Mouse (Mus musculus) embryonic stem cell, embryonic (primary cell): ENCODE measurements around the gene Slc30a7.

Experiments
- CTCF ChIA-PET, 4 experiments: fragments of 300-600 bp in 2 of 4; fragments of 350-600 bp in 2 of 4; sonication (Branson Sonifier 250); formaldehyde crosslinking; loops; one replicate each; lab custom pipeline; 2022; ENCODE audit warnings: inconsistent platforms in 2 of 4; lab: Charles Lee
- POLR2A ChIA-PET, 4 experiments: fragments of 300-600 bp in 2 of 4; fragments of 350-600 bp in 2 of 4; sonication (Branson Sonifier 250); formaldehyde crosslinking; loops; one replicate each; lab custom pipeline; 2022; ENCODE audit warnings: antibody characterized with exemption in 4 of 4, inconsistent platforms in 1 of 4; lab: Charles Lee

Gene Slc30a7

GRCm38 (mm10) chr3:116007941-116008440 lies 785 bp upstream of the Slc30a7 start:
- ChIA-PET POLR2A (interaction anchor here in 3 of 4 experiments (0.6 to 3.6 kb wide), 29 partner anchors 8 to 853 kb away, joined by 3 to 22 read pairs (median 3); partner anchors contain the start of genes Dph5 (in 2 of the 3), Cdc14a (in 1 of the 3), Gpr88 (in 1 of the 3) and Sass6 (in 1 of the 3)), CTCF (interaction anchor here in 3 of 4 experiments (0.8 to 1.7 kb wide), 5 partner anchors 11 to 333 kb away, joined by 3 to 6 read pairs (median 3); no protein-coding TSS in a partner anchor)

- POLR2A ChIA-PET = interaction anchor here in 3 of 4 experiments (0.5 to 3.6 kb wide), 20 partner anchors 10 to 854 kb away, joined by 3 to 22 read pairs (median 4); partner anchors contain the start of genes Dph5 (in 1 of the 3) and Sass6 (in 1 of the 3)
- CTCF ChIA-PET = interaction anchor here in 3 of 4 experiments (0.5 to 1.7 kb wide), 4 partner anchors 18 to 313 kb away, joined by 4 to 11 read pairs (median 5); no protein-coding TSS in a partner anchor
Measured at GRCm38 (mm10) chr3:116006284-116006977, 775 bp downstream of the Slc30a7 start.

GRCm38 (mm10) chr3:115996929-115997328 lies 10.3 kb downstream of the Slc30a7 start:
- CTCF ChIA-PET = no interaction called here
- POLR2A ChIA-PET = interaction anchor here in 1 of 4 experiments (3.5 kb wide), 1 partner anchor 10 kb away, joined by 13 read pairs; the partner anchor contains the start of genes Extl2 and Slc30a7

GRCm38 (mm10) chr3:115993025-115993424 lies 14.2 kb downstream of the Slc30a7 start:
- CTCF ChIA-PET = interaction anchor here in 1 of 4 experiments (0.9 to 1.3 kb wide), 2 partner anchors 280 to 332 kb away, joined by 3 to 4 read pairs; no protein-coding TSS in a partner anchor

GRCm38 (mm10) chr3:115992588-115992987 lies 14.6 kb downstream of the Slc30a7 start:
- ChIA-PET CTCF (interaction anchor here in 1 of 4 experiments (0.9 to 1.3 kb wide), 2 partner anchors 280 to 332 kb away, joined by 3 to 4 read pairs; no protein-coding TSS in a partner anchor), POLR2A (interaction anchor here in 2 of 4 experiments (0.9 to 1.5 kb wide), 4 partner anchors 12 to 15 kb away, joined by 3 read pairs; partner anchors contain the start of genes Extl2 (in 2 of the 2) and Slc30a7 (in 1 of the 2))

More at GRCm38 (mm10) chr3:115993025-115993424, 14.2 kb downstream of the Slc30a7 start:
- POLR2A ChIA-PET = interaction anchor here in 2 of 4 experiments (0.9 to 1.7 kb wide), 5 partner anchors 12 to 32 kb away, joined by 3 to 7 read pairs (median 3); partner anchors contain the start of genes Extl2 (in 2 of the 2) and Slc30a7 (in 1 of the 2)

GRCm38 (mm10) chr3:115992103-115992502 lies 15.1 kb downstream of the Slc30a7 start:
- CTCF ChIA-PET = interaction anchor here in 1 of 4 experiments (0.9 to 1.3 kb wide), 2 partner anchors 279 to 331 kb away, joined by 3 to 4 read pairs; no protein-coding TSS in a partner anchor
- POLR2A ChIA-PET = no interaction called here

GRCm38 (mm10) chr3:115985183-115985892 lies 21.9 kb downstream of the Slc30a7 start:
- POLR2A ChIA-PET = interaction anchor here (0.5 to 1.4 kb wide), 7 partner anchors 22 to 97 kb away, joined by 3 to 7 read pairs (median 4); partner anchors contain the start of genes Extl2 (in 2 of the 4), Dph5 (in 1 of the 4) and Slc30a7 (in 1 of the 4)
- CTCF ChIA-PET = interaction anchor here in 1 of 4 experiments (0.6 kb wide), 1 partner anchor 341 kb away, joined by 3 read pairs; no protein-coding TSS in a partner anchor

- CTCF ChIA-PET = interaction anchor here in 1 of 4 experiments (0.6 kb wide), 1 partner anchor 340 kb away, joined by 3 read pairs; no protein-coding TSS in a partner anchor
- POLR2A ChIA-PET = interaction anchor here (0.5 to 1.4 kb wide), 7 partner anchors 23 to 97 kb away, joined by 3 to 7 read pairs (median 4); partner anchors contain the start of genes Extl2 (in 2 of the 4), Dph5 (in 1 of the 4) and Slc30a7 (in 1 of the 4)
Measured at GRCm38 (mm10) chr3:115984653-115985052, 22.6 kb downstream of the Slc30a7 start.

GRCm38 (mm10) chr3:115983217-115983616 lies 24.0 kb downstream of the Slc30a7 start:
- CTCF ChIA-PET = interaction anchor here in 2 of 4 experiments (0.6 to 0.8 kb wide), 2 partner anchors 290 to 322 kb away, joined by 3 read pairs; no protein-coding TSS in a partner anchor
- POLR2A ChIA-PET = no interaction called here

GRCm38 (mm10) chr3:115979000-115979399 lies 28.2 kb downstream of the Slc30a7 start:
- ChIA-PET CTCF (no interaction called here), POLR2A (interaction anchor here in 1 of 4 experiments (0.6 kb wide), 1 partner anchor 93 kb away, joined by 4 read pairs; no protein-coding TSS in a partner anchor)

GRCm38 (mm10) chr3:115974995-115975394 lies 32.2 kb downstream of the Slc30a7 start:
- ChIA-PET CTCF (no interaction called here), POLR2A (interaction anchor here in 1 of 4 experiments (1.0 to 1.1 kb wide), 2 partner anchors 17 to 25 kb away, joined by 3 read pairs; no protein-coding TSS in a partner anchor)

GRCm38 (mm10) chr3:115974228-115974627 lies 33.0 kb downstream of the Slc30a7 start:
- ChIA-PET CTCF (no interaction called here), POLR2A (interaction anchor here in 1 of 4 experiments (1.0 to 1.1 kb wide), 2 partner anchors 17 to 26 kb away, joined by 3 read pairs; no protein-coding TSS in a partner anchor)

- POLR2A ChIA-PET = interaction anchor here in 1 of 4 experiments (1.3 kb wide), 1 partner anchor 36 kb away, joined by 4 read pairs; the partner anchor contains the start of genes Extl2 and Slc30a7
- CTCF ChIA-PET = interaction anchor here in 2 of 4 experiments (0.6 to 0.8 kb wide), 3 partner anchors 245 to 361 kb away, joined by 3 read pairs; no protein-coding TSS in a partner anchor
Measured at GRCm38 (mm10) chr3:115971891-115972646, 35.1 kb downstream of the Slc30a7 start.

- ChIA-PET CTCF (interaction anchor here in 1 of 4 experiments (0.6 kb wide), 1 partner anchor 362 kb away, joined by 3 read pairs; no protein-coding TSS in a partner anchor), POLR2A (no interaction called here)
Measured at GRCm38 (mm10) chr3:115971045-115971785, 36.0 kb downstream of the Slc30a7 start.

- ChIA-PET CTCF (no interaction called here), POLR2A (interaction anchor here in 1 of 4 experiments (1.1 kb wide), 1 partner anchor 34 kb away, joined by 3 read pairs; no protein-coding TSS in a partner anchor)
Measured at GRCm38 (mm10) chr3:115968745-115969530, 38.3 kb downstream of the Slc30a7 start.
